Mouse (Mus musculus) CH12.LX (cell line): ENCODE results near the gene Pcgf1. TPM values are rescaled to one million over a fixed set of nuclear protein-coding genes. Genes with fewer than 3 reads are reported as not detected.

ENCODE experiments used
- DNase-seq: peaks from one replicate; pipeline ENCODE4 v3.0.0-alpha.2; 2013; ENCODE audit errors: extremely low read depth
- H3K27ac ChIP-seq: 2 replicates; pipeline ENCODE4 v1.5.1; 2012; ENCODE audit warnings: low read depth, mild to moderate bottlenecking, control low read depth, moderate library complexity; ENCODE audit not compliant: insufficient read depth
- H3K27me3 ChIP-seq: replicated peaks from 2 replicates; pipeline ENCODE3; 2012; ENCODE audit warnings: inconsistent platforms
- H3K36me3 ChIP-seq, 2 experiments: replicated peaks in 1 of 2; 2 replicates each; pipeline versions ENCODE3 to v1.6.1; 2012; ENCODE audit warnings: inconsistent platforms in 1 of 2, low read length in 1 of 2, mild to moderate bottlenecking in 1 of 2, mixed read lengths in 1 of 2, moderate library complexity in 1 of 2; ENCODE audit not compliant: control insufficient read depth in 1 of 2, insufficient read depth in 1 of 2
- H3K4me1 ChIP-seq, 2 experiments: 2 replicates each; pipeline ENCODE4 v1.6.1; 2012; ENCODE audit warnings: inconsistent platforms in 1 of 2, moderate library complexity in 1 of 2; ENCODE audit not compliant: insufficient read depth in 2 of 2, control insufficient read depth in 1 of 2
- H3K4me2 ChIP-seq: 2 replicates; pipeline ENCODE4 v1.6.1; 2012; ENCODE audit warnings: low read depth, mild to moderate bottlenecking, control low read depth; ENCODE audit not compliant: poor library complexity, insufficient read depth, severe bottlenecking
- H3K4me3 ChIP-seq, 3 experiments: fragments of 150-350 bp in 1 of 3; sonication (generic) in 1 of 3; replicated peaks in 1 of 3; 2 replicates each; pipeline versions ENCODE3 to v1.5.1; 2011 to 2012; ENCODE audit warnings: low read depth in 2 of 3, low read length in 2 of 3, mild to moderate bottlenecking in 2 of 3, moderate library complexity in 2 of 3, control low read depth in 1 of 3, improper control_type of control experiment in 1 of 3, inconsistent platforms in 1 of 3, mixed read lengths in 1 of 3; ENCODE audit not compliant: poor library complexity in 1 of 3
- H3K79me2 ChIP-seq: replicated peaks from 2 replicates; pipeline ENCODE4 v1.6.1; 2012; ENCODE audit warnings: mild to moderate bottlenecking, moderate library complexity; ENCODE audit not compliant: control insufficient read depth, poor library complexity, insufficient read depth, severe bottlenecking; ENCODE audit errors: extremely low read depth
- H3K9ac ChIP-seq: 2 replicates; pipeline ENCODE4 v1.6.1; 2012; ENCODE audit warnings: low read depth, mild to moderate bottlenecking, control low read depth, moderate library complexity; ENCODE audit not compliant: insufficient read depth
- H3K9me3 ChIP-seq: replicated peaks from 2 replicates; pipeline ENCODE3; 2012; ENCODE audit warnings: low read length, inconsistent platforms, mixed read lengths
- CHD1 ChIP-seq: IDR thresholded peaks from 2 replicates; pipeline ENCODE4 v1.6.1; 2012; ENCODE audit warnings: low read depth, low read length, improper control_type of control experiment, inconsistent platforms
- HCFC1 ChIP-seq: IDR thresholded peaks from 2 replicates; pipeline ENCODE4 v1.6.1; 2012; ENCODE audit warnings: low read depth, mild to moderate bottlenecking, inconsistent platforms, low read length, improper control_type of control experiment
- IRF4 ChIP-seq: IDR thresholded peaks from 2 replicates; pipeline ENCODE4 v1.6.1; 2014; ENCODE audit warnings: low read depth, mild to moderate bottlenecking, inconsistent platforms, low read length, improper control_type of control experiment
- JUND ChIP-seq: conservative IDR thresholded peaks from 2 replicates; pipeline ENCODE4 v1.6.1; 2011; ENCODE audit warnings: low read depth, low read length, improper control_type of control experiment
- MAZ ChIP-seq: IDR thresholded peaks from 2 replicates; pipeline ENCODE4 v1.6.1; 2012; ENCODE audit warnings: low read depth, mild to moderate bottlenecking, inconsistent platforms, low read length, improper control_type of control experiment, moderate library complexity
- MEF2A ChIP-seq: IDR thresholded peaks from 2 replicates; pipeline ENCODE4 v1.6.1; 2014; ENCODE audit warnings: low read depth, mild to moderate bottlenecking, inconsistent platforms, low read length, improper control_type of control experiment, borderline replicate concordance
- MXI1 ChIP-seq: IDR thresholded peaks from 2 replicates; pipeline ENCODE4 v1.6.1; 2011; ENCODE audit warnings: mild to moderate bottlenecking, low read depth, low read length, improper control_type of control experiment
- MYC ChIP-seq: IDR thresholded peaks from 2 replicates; pipeline ENCODE4 v1.6.1; 2011; ENCODE audit warnings: low read depth, mild to moderate bottlenecking, improper control_type of control experiment, low read length
- PAX5 ChIP-seq: IDR thresholded peaks from 2 replicates; pipeline ENCODE4 v1.6.1; 2012; ENCODE audit warnings: low read length, inconsistent platforms, mixed read lengths
- RCOR1 ChIP-seq: conservative IDR thresholded peaks from 2 replicates; pipeline ENCODE4 v1.6.1; 2012; ENCODE audit warnings: low read depth, mild to moderate bottlenecking, inconsistent platforms, low read length, improper control_type of control experiment
- SIN3A ChIP-seq: IDR thresholded peaks from 2 replicates; pipeline ENCODE4 v1.6.1; 2012; ENCODE audit warnings: low read length, improper control_type of control experiment, inconsistent platforms
- TBP ChIP-seq: conservative IDR thresholded peaks from 2 replicates; pipeline ENCODE4 v1.6.1; 2011; ENCODE audit warnings: low read depth, low read length, improper control_type of control experiment
- TCF12 ChIP-seq: IDR thresholded peaks from 2 replicates; pipeline ENCODE4 v1.6.1; 2014; ENCODE audit warnings: low read depth, mild to moderate bottlenecking, inconsistent platforms, low read length, improper control_type of control experiment
- UBTF ChIP-seq: IDR thresholded peaks from 2 replicates; pipeline ENCODE4 v1.6.1; 2012; ENCODE audit warnings: low read depth, mild to moderate bottlenecking, inconsistent platforms, low read length, improper control_type of control experiment, moderate library complexity
- USF1 ChIP-seq: IDR thresholded peaks from 2 replicates; pipeline ENCODE4 v1.6.1; 2014; ENCODE audit warnings: low read depth, mild to moderate bottlenecking, inconsistent platforms, low read length, improper control_type of control experiment
- ZC3H11A ChIP-seq: IDR thresholded peaks from 2 replicates; pipeline ENCODE4 v1.6.1; 2012; ENCODE audit warnings: low read depth, mild to moderate bottlenecking, inconsistent platforms, low read length, improper control_type of control experiment
- ZMIZ1 ChIP-seq: IDR thresholded peaks from 2 replicates; pipeline ENCODE4 v1.6.1; 2012; ENCODE audit warnings: low read depth, mild to moderate bottlenecking, inconsistent platforms, low read length, improper control_type of control experiment
- ZNF384 ChIP-seq: IDR thresholded peaks from 2 replicates; pipeline ENCODE4 v1.6.1; 2012; ENCODE audit warnings: low read depth, low read length, improper control_type of control experiment, inconsistent platforms
- dilution Hi-C: fragments of 300-500 bp; cut with MboI; formaldehyde crosslinking; loops from 2 replicates; pipeline ENCODE4 v1.14.3; 2020; ENCODE audit warnings: low sequenced_read_pairs; ENCODE audit not compliant: extremely low pct_unique_long_range_greater_than_20kb, extremely low pct_ligation_motif_present
- in situ Hi-C: fragments of 300-500 bp; cut with MboI; formaldehyde crosslinking; loops from 3 replicates; pipeline ENCODE4 v1.14.3; 2019; ENCODE audit warnings: low sequenced_read_pairs, low pct_ligation_motif_present, low pct_unique_long_range_greater_than_20kb, mixed read lengths
- polyA plus RNA-seq: library from polyadenylated mRNA; unstranded; fragments of >175 nt; gene quantifications from 2 replicates; pipeline ENCODE4 v1.2.1, GENCODE M21; 2012; ENCODE audit warnings: low read depth; ENCODE audit not compliant: insufficient read length
- total RNA-seq, 2 experiments: library from RNA; depleted of rRNA; stranded (reverse); fragments of 300-350 nt in 1 of 2; fragments of >200 nt in 1 of 2; gene quantifications; 2 replicates each; pipeline ENCODE4 v1.2.3; 2012 to 2014

Pcgf1 gene
- total and polyA plus RNA-seq, 3 experiments: 12.4 to 16.6 (median 12.5) TPM

DNA sequence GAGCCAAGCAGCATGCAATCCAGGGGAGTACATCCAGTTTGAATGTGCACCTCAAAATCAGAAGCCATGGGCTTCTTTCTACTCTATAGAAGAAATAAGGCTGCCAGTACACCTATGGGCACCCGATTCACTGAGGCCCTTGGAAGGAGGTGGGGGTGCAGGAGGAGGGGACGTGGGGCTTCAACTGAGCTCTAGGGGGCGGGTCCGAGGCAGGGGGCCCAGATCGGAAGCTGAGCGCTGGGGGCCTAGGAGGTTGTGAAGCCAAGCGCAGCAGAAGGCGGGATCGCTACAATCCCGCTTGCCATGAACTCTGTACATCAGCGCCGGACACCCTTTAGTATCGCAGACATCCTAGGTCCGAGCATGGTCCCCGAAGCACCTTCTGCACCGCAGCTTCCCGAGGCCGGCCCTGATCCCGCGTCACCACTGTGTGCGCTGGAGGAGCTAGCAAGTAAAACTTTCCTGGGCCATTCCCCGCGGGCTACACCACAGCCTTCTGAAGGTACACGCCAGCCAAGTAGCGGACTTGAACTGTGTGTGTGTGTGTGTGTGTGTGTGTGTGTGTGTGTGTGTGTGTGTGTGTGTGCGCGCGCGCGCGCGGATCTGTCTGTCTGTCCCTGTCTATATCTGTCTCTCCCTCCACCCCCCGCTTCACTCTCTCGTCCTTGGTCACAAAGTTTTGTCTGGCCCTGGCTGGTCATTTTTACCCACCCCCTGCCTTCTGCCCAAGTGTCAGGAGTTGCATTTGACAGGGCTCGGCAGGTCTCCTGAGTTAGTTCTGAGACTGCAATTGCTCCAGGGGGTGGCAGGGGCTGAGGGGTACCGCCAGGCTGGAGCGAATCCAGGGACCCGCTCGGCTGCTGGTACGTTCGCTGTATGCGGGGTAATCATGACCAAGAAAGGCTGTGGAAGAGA, 8.7 kb downstream of the Pcgf1 start, which contains the start of gene Lbx2:
Gene Lbx2, plus strand, starts transcription at position 247 of the 915 bp plus-strand sequence.
- Histone ChIP-seq H3K79me2 (no peaks in the 10 kb centered on the region), H3K9ac (no peak within 1 kb of the TSS), H3K4me3 (no peak within 1 kb of the TSS), H3K36me3 (peaks cover 3 to 20% of the 10 kb centered on the region in 2 experiments), H3K9me3 (no peaks in the 10 kb centered on the region), H3K4me1 (peaks cover 4 to 8% of the 10 kb centered on the region in 2 experiments; a peak in 3 of 4 replicates), H3K27me3 (no peaks in the 10 kb centered on the region), H3K27ac (no peak within 1 kb of the TSS), H3K4me2 (no peak within 1 kb of the TSS)
- DNase-seq: no peak
- no peak for TF ChIP-seq MYC
- TF ChIP-seq UBTF: no peak
- no peak for TF ChIP-seq CHD1
- TF ChIP-seq PAX5: no peak
- TF ChIP-seq MEF2A: no peak
- TF ChIP-seq ZMIZ1: no peak
- no peak for TF ChIP-seq IRF4
- TF ChIP-seq ZNF384: no peak
- no peak for TF ChIP-seq TBP
- no peak for TF ChIP-seq MXI1
- TF ChIP-seq RCOR1: no peak
- in situ Hi-C loops (no loop called here), dilution Hi-C loops (no loop called here)

DNA sequence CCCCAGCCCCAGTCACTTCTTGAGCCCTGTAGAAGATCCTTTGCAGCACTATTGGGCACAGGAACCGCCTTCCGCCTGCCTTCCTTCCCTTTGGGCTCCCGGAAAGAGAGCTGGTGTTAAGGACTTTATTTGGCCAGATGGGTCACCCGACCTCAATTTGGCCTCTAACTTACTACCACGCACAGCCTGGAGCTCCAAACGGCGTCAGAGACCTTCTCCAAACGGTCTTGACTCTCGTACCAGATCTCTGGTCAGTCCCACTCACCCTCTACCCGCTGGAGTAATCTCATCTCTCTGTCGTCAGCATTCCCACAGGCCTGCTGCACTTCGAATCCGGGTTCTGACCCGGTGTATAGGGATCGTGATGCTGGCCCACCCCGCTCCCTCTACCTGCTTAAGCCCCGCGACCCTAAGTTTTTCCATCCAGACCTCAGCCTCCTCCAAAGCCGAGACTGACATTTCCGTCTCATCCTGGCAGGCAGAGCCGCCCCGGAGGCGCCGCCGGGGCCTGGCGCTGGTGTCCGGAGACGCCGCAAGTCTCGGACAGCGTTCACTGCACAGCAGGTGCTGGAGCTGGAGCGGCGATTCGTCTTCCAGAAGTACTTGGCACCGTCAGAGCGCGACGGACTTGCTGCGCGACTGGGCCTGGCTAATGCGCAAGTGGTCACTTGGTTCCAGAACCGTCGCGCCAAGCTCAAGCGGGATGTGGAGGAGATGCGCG, 9.7 kb downstream of the Pcgf1 start:
- Histone ChIP-seq H3K4me3 (no peak overlapping the region), H3K9me3 (no peaks in the 10 kb centered on the region), H3K27ac (no peak overlapping the region), H3K36me3 (peaks cover 2 to 13% of the 10 kb centered on the region in 2 experiments), H3K27me3 (no peaks in the 10 kb centered on the region), H3K4me2 (no peak overlapping the region), H3K4me1 (peaks cover 4 to 8% of the 10 kb centered on the region in 2 experiments; a peak in 3 of 4 replicates), H3K79me2 (no peaks in the 10 kb centered on the region), H3K9ac (no peak overlapping the region)
- in situ Hi-C loops: no loop called here
- TF ChIP-seq TCF12 (no peak), USF1 (no peak), ZC3H11A (no peak), TBP (no peak), HCFC1 (no peak), MAZ (no peak), SIN3A (no peak), JUND (no peak)
- dilution Hi-C loops: no loop called here
- DNase-seq: no peak
